Comparison of ENCODE assay signal across 10 mouse cellular contexts in the genomic region with DNA sequence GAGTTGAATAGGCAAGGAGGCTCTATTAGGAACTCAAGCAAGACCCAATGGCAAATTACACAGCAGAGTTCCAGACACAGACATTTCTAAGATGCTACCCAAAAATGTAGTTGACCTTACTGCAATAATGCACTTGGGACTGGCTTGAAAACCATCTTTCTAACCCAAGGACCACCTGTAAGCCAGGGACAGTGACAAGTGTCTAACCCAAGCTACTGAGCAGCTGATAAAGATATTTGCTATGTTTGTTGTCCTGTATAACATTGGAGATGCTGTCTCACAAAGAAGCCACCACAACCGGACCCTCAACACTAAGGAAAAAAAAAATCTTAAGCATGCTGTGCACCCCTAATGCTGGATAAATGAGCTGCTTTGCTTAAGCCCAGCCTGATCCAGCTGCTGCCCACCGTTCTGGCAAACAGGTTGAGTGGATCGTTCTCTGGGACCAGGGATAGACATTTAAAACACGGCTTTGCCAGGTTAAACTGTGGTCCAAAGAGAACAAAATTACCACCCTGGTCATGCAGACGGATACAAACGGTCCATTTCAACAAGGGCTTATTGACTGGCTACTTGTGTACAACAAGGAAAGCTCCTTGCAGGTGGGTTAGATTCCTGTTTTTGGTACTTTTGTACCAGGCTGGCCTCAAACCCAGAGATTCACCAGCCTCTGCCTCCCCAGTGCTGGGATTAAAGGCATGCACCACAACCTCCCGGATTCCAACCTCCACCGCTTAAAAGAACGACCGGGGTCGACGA. TPM values are rescaled to one million over a fixed set of nuclear protein-coding genes. Genes with fewer than 3 reads are reported as not detected.
DNase-seq lines count a peak whose midpoint lies in the region; ATAC-seq and TF ChIP-seq lines count a peak whose summit lies in the region.
"Had no signal": no experiment of that assay in that cellular context is flagged by ENCODE, and none has a peak within 500 bp of the region (broad histone marks: within the 10 kb centered on the region; RNA-seq: fewer than 3 reads in every experiment).

No protein-coding gene starts in this region.

- peak overlapping the region; percentile 89 for H3K4me2 ChIP-seq in lung, embryonic 16.5 days (ENCODE audit: low read depth, low read length)
- H3K4me2 ChIP-seq in embryonic facial prominence, embryonic 12.5 days (replicated peaks), result peak overlapping the region; percentile 69
- peak overlapping the region; percentile 82 for H3K4me2 ChIP-seq in intestine, postnatal 0 days (replicated peaks; ENCODE audit: low read depth)

- no peak for TF ChIP-seq POLR2A in olfactory bulb, adult 2 months (IDR thresholded peaks at IDR 0.05; ENCODE audit: insufficient read depth, low read depth, low read length)

- H3K4me3 ChIP-seq in lung, embryonic 16.5 days (ENCODE audit: low read length), result peak overlapping the region; percentile 93
- H3K4me3 ChIP-seq in embryonic facial prominence, embryonic 12.5 days, result peak overlapping the region; percentile 74
- H3K4me3 ChIP-seq in intestine, postnatal 0 days (ENCODE audit: low read depth, low read length), result peak overlapping the region; percentile 82
- H3K4me3 ChIP-seq in olfactory bulb, adult 2 months (ENCODE audit: insufficient read depth, low read depth, low read length), result peak overlapping the region; percentile 77

- no peak for DNase-seq in lung, postnatal 4 days
- no peak for DNase-seq in layer of hippocampus, postnatal 25 days (ENCODE audit: extremely low spot score in 1 of 2, low spot score in 1 of 2)
- no peak for DNase-seq in frontal cortex, postnatal 10 days (ENCODE audit: low spot score in 2 of 2)
- no peak for DNase-seq in urinary bladder, postnatal 10 days (ENCODE audit: low spot score)
- DNase-seq: thymus, postnatal 14 days had no signal

- no peaks in the 10 kb centered on the region for H3K27me3 ChIP-seq in lung, embryonic 16.5 days (ENCODE audit: control insufficient read depth, insufficient read depth, low read depth, low read length)
- no peaks in the 10 kb centered on the region for H3K27me3 ChIP-seq in embryonic facial prominence, embryonic 12.5 days
- peaks cover 3% of the 10 kb centered on the region; the same call in 1 of the 2 replicates for H3K27me3 ChIP-seq in intestine, postnatal 0 days (replicated peaks; ENCODE audit: control insufficient read depth, insufficient read depth, low read length)

- peak overlapping the region; percentile 94 for H3K9ac ChIP-seq in lung, embryonic 16.5 days (ENCODE audit: low read length)
- H3K9ac ChIP-seq in embryonic facial prominence, embryonic 12.5 days, result peak overlapping the region; percentile 86
- H3K9ac ChIP-seq in intestine, postnatal 0 days (ENCODE audit: low read depth, low read length), result peak overlapping the region; percentile 81

- peaks cover 31% of the 10 kb centered on the region for H3K4me1 ChIP-seq in lung, embryonic 16.5 days (replicated peaks; ENCODE audit: control insufficient read depth, insufficient read depth, low read length)
- peaks cover 29% of the 10 kb centered on the region for H3K4me1 ChIP-seq in embryonic facial prominence, embryonic 12.5 days
- H3K4me1 ChIP-seq in intestine, postnatal 0 days (replicated peaks; ENCODE audit: control insufficient read depth, insufficient read depth, low read length), result 0 out of 2 replicates have a peak, but pooled peaks cover 3% of the 10 kb centered on the region
- H3K4me1 ChIP-seq in olfactory bulb, adult 2 months (ENCODE audit: control insufficient read depth, insufficient read depth, low read length), result peaks cover 10% of the 10 kb centered on the region

- ATAC-seq in lung, embryonic 16.5 days (ENCODE audit: low read depth), result no peak
- no peak for ATAC-seq in embryonic facial prominence, embryonic 12.5 days (ENCODE audit: insufficient number of reproducible peaks, insufficient read depth, low FRiP score, low TSS enrichment)
- no peak for ATAC-seq in intestine, postnatal 0 days

- TF ChIP-seq CTCF in intestine, postnatal 0 days (IDR thresholded peaks at IDR 0.05; ENCODE audit: low read depth), result no peak
- TF ChIP-seq CTCF in olfactory bulb, adult 2 months (IDR thresholded peaks at IDR 0.05; ENCODE audit: insufficient read depth, low read depth, low read length), result no peak

- H3K27ac ChIP-seq in lung, embryonic 16.5 days (ENCODE audit: low read length), result peak overlapping the region; percentile 84
- H3K27ac ChIP-seq in embryonic facial prominence, embryonic 12.5 days, result peak overlapping the region; percentile 74
- H3K27ac ChIP-seq in intestine, postnatal 0 days (ENCODE audit: low read depth, low read length), result peak overlapping the region; percentile 82; the same call in 1 of the 2 replicates
- H3K27ac ChIP-seq in olfactory bulb, adult 2 months (ENCODE audit: insufficient read depth, low read depth, low read length), result no peak overlapping the region; the same call in 1 of the 2 replicates

- no peaks in the 10 kb centered on the region for H3K9me3 ChIP-seq in lung, embryonic 16.5 days (ENCODE audit: control insufficient read depth, low read length)
- H3K9me3 ChIP-seq in embryonic facial prominence, embryonic 12.5 days, result no peaks in the 10 kb centered on the region
- H3K9me3 ChIP-seq in intestine, postnatal 0 days (ENCODE audit: control insufficient read depth), result no peaks in the 10 kb centered on the region

- peaks cover 12% of the 10 kb centered on the region for H3K36me3 ChIP-seq in lung, embryonic 16.5 days (ENCODE audit: control insufficient read depth, insufficient read depth, low read length)
- peaks cover 19% of the 10 kb centered on the region for H3K36me3 ChIP-seq in embryonic facial prominence, embryonic 12.5 days
- peaks cover 11% of the 10 kb centered on the region for H3K36me3 ChIP-seq in intestine, postnatal 0 days (ENCODE audit: control insufficient read depth, insufficient read depth)

- under 1% methylated on average over 12 of the region's 12 CpGs for WGBS in lung, embryonic 16.5 days
- 4% methylated on average over 12 of the region's 12 CpGs for WGBS in embryonic facial prominence, embryonic 12.5 days
- WGBS in intestine, postnatal 0 days, result under 1% methylated on average over 12 of the region's 12 CpGs
- under 1% methylated on average over 12 of the region's 12 CpGs for WGBS in olfactory bulb, adult 2 months

RNA-seq across cellular contexts. Expression of gene Ndufb10, which starts 1.0 kb away (rescaled TPM):
- polyA plus RNA-seq in lung, embryonic 16.5 days (2015; fragmentation: Nextera tagmentation; extraction: Ambion mirVana), result 204 and 217 TPM in 2 replicates
- 209 and 223 TPM in 2 replicates for polyA plus RNA-seq in embryonic facial prominence, embryonic 12.5 days (2016; fragmentation: Nextera tagmentation; extraction: Ambion mirVana)
- 406 and 413 TPM in 2 replicates for polyA plus RNA-seq in intestine, postnatal 0 days (2015; fragmentation: Nextera tagmentation; extraction: Ambion mirVana)
- not detected in 2 replicates for polyA plus RNA-seq in olfactory bulb, adult 2 months (2012; ENCODE audit: insufficient read depth, insufficient read length, low replicate concordance, missing spikeins)
- total RNA-seq in layer of hippocampus, postnatal 25 days (2021), result 100 to 1,000 TPM; 201 to 234 TPM

RNA-seq across cellular contexts. Expression of gene Rpl3l, which starts 4.3 kb away (rescaled TPM):
- not detected in 2 replicates for polyA plus RNA-seq in lung, embryonic 16.5 days (2015; fragmentation: Nextera tagmentation; extraction: Ambion mirVana)
- polyA plus RNA-seq in embryonic facial prominence, embryonic 12.5 days (2016; fragmentation: Nextera tagmentation; extraction: Ambion mirVana), result not detected in 2 replicates
- 0.27 TPM in 1 of 2 replicates, not detected in the other for polyA plus RNA-seq in intestine, postnatal 0 days (2015; fragmentation: Nextera tagmentation; extraction: Ambion mirVana)
- polyA plus RNA-seq in olfactory bulb, adult 2 months (2012; ENCODE audit: insufficient read depth, insufficient read length, low replicate concordance, missing spikeins), result not detected in 2 replicates
- total RNA-seq in layer of hippocampus, postnatal 25 days (2021), result under 1 TPM in 1 of 2 experiments, not detected in 1; 0.20 TPM

RNA-seq across cellular contexts. Expression of gene Rps2, which starts 5.4 kb away (rescaled TPM):
- 1,342 and 1,356 TPM in 2 replicates for polyA plus RNA-seq in lung, embryonic 16.5 days (2015; fragmentation: Nextera tagmentation; extraction: Ambion mirVana)
- 1,116 and 1,117 TPM in 2 replicates for polyA plus RNA-seq in embryonic facial prominence, embryonic 12.5 days (2016; fragmentation: Nextera tagmentation; extraction: Ambion mirVana)
- 757 and 776 TPM in 2 replicates for polyA plus RNA-seq in intestine, postnatal 0 days (2015; fragmentation: Nextera tagmentation; extraction: Ambion mirVana)
- not detected in 2 replicates for polyA plus RNA-seq in olfactory bulb, adult 2 months (2012; ENCODE audit: insufficient read depth, insufficient read length, low replicate concordance, missing spikeins)
- total RNA-seq in layer of hippocampus, postnatal 25 days (2021), result 100 to 1,000 TPM; 352 to 392 TPM

RNA-seq across cellular contexts. Expression of gene Rnf151, which starts 5.4 kb away (rescaled TPM):
- polyA plus RNA-seq in lung, embryonic 16.5 days (2015; fragmentation: Nextera tagmentation; extraction: Ambion mirVana), result 0.35 TPM in 1 of 2 replicates, not detected in the other
- polyA plus RNA-seq in embryonic facial prominence, embryonic 12.5 days (2016; fragmentation: Nextera tagmentation; extraction: Ambion mirVana), result 0.22 TPM in 1 of 2 replicates, not detected in the other
- not detected in 2 replicates for polyA plus RNA-seq in intestine, postnatal 0 days (2015; fragmentation: Nextera tagmentation; extraction: Ambion mirVana)
- polyA plus RNA-seq in olfactory bulb, adult 2 months (2012; ENCODE audit: insufficient read depth, insufficient read length, low replicate concordance, missing spikeins), result not detected in 2 replicates
- not detected for total RNA-seq in layer of hippocampus, postnatal 25 days (2021)
- total RNA-seq: common myeloid progenitor, adult 5-6 weeks had no signal

RNA-seq across cellular contexts. Expression of gene Msrb1, which starts 13.1 kb away (rescaled TPM):
- 36.1 and 39.4 TPM in 2 replicates for polyA plus RNA-seq in lung, embryonic 16.5 days (2015; fragmentation: Nextera tagmentation; extraction: Ambion mirVana)
- 23.6 and 25.6 TPM in 2 replicates for polyA plus RNA-seq in embryonic facial prominence, embryonic 12.5 days (2016; fragmentation: Nextera tagmentation; extraction: Ambion mirVana)
- 47.4 and 47.8 TPM in 2 replicates for polyA plus RNA-seq in intestine, postnatal 0 days (2015; fragmentation: Nextera tagmentation; extraction: Ambion mirVana)
- polyA plus RNA-seq in olfactory bulb, adult 2 months (2012; ENCODE audit: insufficient read depth, insufficient read length, low replicate concordance, missing spikeins), result not detected in 2 replicates
- 10 to 100 TPM; 40.5 to 46.2 TPM for total RNA-seq in layer of hippocampus, postnatal 25 days (2021)
